Mouse (Mus musculus) embryonic facial prominence, embryonic 12.5 days (tissue): ENCODE measurements around the gene Oxsm. TPM values are rescaled to one million over a fixed set of nuclear protein-coding genes. Genes with fewer than 3 reads are reported as not detected.

Source experiments
- ATAC-seq: fragments of 200-750 bp; cut with Nextera tagmentation; 2 replicates; pipeline ENCODE4 v1.8.0; 2017; ENCODE audit not compliant: insufficient number of reproducible peaks, insufficient read depth, low FRiP score, low TSS enrichment
- H3K27ac ChIP-seq: fragments of 300-500 bp; sonication (generic); 2 replicates; pipeline ENCODE4 v1.5.1; 2016; ENCODE audit warnings: mild to moderate bottlenecking
- H3K27me3 ChIP-seq: fragments of 300-500 bp; sonication (generic); 2 replicates; pipeline ENCODE4 v1.6.1; 2016; ENCODE audit warnings: mild to moderate bottlenecking, moderate library complexity
- H3K36me3 ChIP-seq: fragments of 300-500 bp; sonication (generic); 2 replicates; pipeline ENCODE4 v1.6.1; 2016; ENCODE audit warnings: mild to moderate bottlenecking
- H3K4me1 ChIP-seq: fragments of 300-500 bp; sonication (generic); 2 replicates; pipeline ENCODE4 v1.6.1; 2016
- H3K4me2 ChIP-seq: fragments of 300-500 bp; sonication (generic); replicated peaks from 2 replicates; pipeline ENCODE4 v1.6.1; 2016; ENCODE audit warnings: mild to moderate bottlenecking, moderate library complexity
- H3K4me3 ChIP-seq: fragments of 300-500 bp; sonication (generic); 2 replicates; pipeline ENCODE4 v1.5.1; 2016; ENCODE audit warnings: mild to moderate bottlenecking
- H3K9ac ChIP-seq: fragments of 300-500 bp; sonication (generic); 2 replicates; pipeline ENCODE4 v1.6.1; 2016; ENCODE audit warnings: mild to moderate bottlenecking, moderate library complexity
- H3K9me3 ChIP-seq: fragments of 300-500 bp; sonication (generic); 2 replicates; pipeline ENCODE4 v1.6.1; 2016; ENCODE audit warnings: mild to moderate bottlenecking, moderate library complexity
- WGBS: fragments of 180-500 bp; shearing (Covaris S2); methylation state at CpG from one replicate; pipeline ENCODE4 v1.1.7; 2016; 5-methylcytosine and 5-hydroxymethylcytosine counted together
- polyA plus RNA-seq: library from polyadenylated mRNA; unstranded; fragments of >200 nt; fragmentation: Nextera tagmentation; extraction: Ambion mirVana; gene quantifications from 2 replicates; pipeline ENCODE4 v1.2.1, GENCODE M21; 2016

Oxsm gene
- polyA plus RNA-seq, 1 experiment from 2014 or later: 1.5 TPM

GRCm38 (mm10) chr14:16236466-16236865, 13.1 kb downstream of the Oxsm start:
- 74% methylated on average over 3 of the region's 3 CpGs for WGBS

GRCm38 (mm10) chr14:16233515-16233914, 16.1 kb downstream of the Oxsm start:
- no peak overlapping the region for H3K9ac ChIP-seq
- H3K36me3 ChIP-seq: no peaks in the 10 kb centered on the region
- no peak overlapping the region for H3K4me3 ChIP-seq
- H3K27me3 ChIP-seq: no peaks in the 10 kb centered on the region
- no peaks in the 10 kb centered on the region for H3K4me1 ChIP-seq
- no peak overlapping the region for H3K27ac ChIP-seq
- no peak overlapping the region for H3K4me2 ChIP-seq
- H3K9me3 ChIP-seq: no peaks in the 10 kb centered on the region
- WGBS: 46% methylated on average over 1 of the region's 1 CpGs
- ATAC-seq: no peak

More at GRCm38 (mm10) chr14:16236466-16236865, 13.1 kb downstream of the Oxsm start:
- ATAC-seq: no peak
- no peak overlapping the region for H3K4me3 ChIP-seq
- H3K27me3 ChIP-seq: no peaks in the 10 kb centered on the region
- H3K4me2 ChIP-seq: no peak overlapping the region
- H3K4me1 ChIP-seq: no peaks in the 10 kb centered on the region
- no peak overlapping the region for H3K9ac ChIP-seq
- no peak overlapping the region for H3K27ac ChIP-seq
- no peaks in the 10 kb centered on the region for H3K9me3 ChIP-seq
- H3K36me3 ChIP-seq: no peaks in the 10 kb centered on the region

GRCm38 (mm10) chr14:16230581-16230980, 19.0 kb downstream of the Oxsm start:
- Histone ChIP-seq H3K27ac (no peak overlapping the region), H3K9me3 (no peaks in the 10 kb centered on the region), H3K4me1 (no peaks in the 10 kb centered on the region), H3K9ac (no peak overlapping the region), H3K27me3 (no peaks in the 10 kb centered on the region), H3K36me3 (no peaks in the 10 kb centered on the region), H3K4me3 (no peak overlapping the region), H3K4me2 (no peak overlapping the region)
- no peak for ATAC-seq

- Histone ChIP-seq H3K4me1 (no peaks in the 10 kb centered on the region), H3K4me3 (no peak overlapping the region), H3K4me2 (no peak overlapping the region), H3K27ac (no peak overlapping the region), H3K9me3 (no peaks in the 10 kb centered on the region), H3K9ac (no peak overlapping the region), H3K36me3 (no peaks in the 10 kb centered on the region), H3K27me3 (no peaks in the 10 kb centered on the region)
- no peak for ATAC-seq
- WGBS: 86% methylated on average over 2 of the region's 2 CpGs
Observed at GRCm38 (mm10) chr14:16229395-16229794, 20.2 kb downstream of the Oxsm start.

- H3K4me2 ChIP-seq: no peak overlapping the region
- H3K9ac ChIP-seq: no peak overlapping the region
- H3K4me3 ChIP-seq: no peak overlapping the region
- H3K9me3 ChIP-seq: no peaks in the 10 kb centered on the region
- H3K36me3 ChIP-seq: no peaks in the 10 kb centered on the region
- no peak for ATAC-seq
- 50% methylated on average over 2 of the region's 2 CpGs for WGBS
- no peak overlapping the region for H3K27ac ChIP-seq
- no peaks in the 10 kb centered on the region for H3K4me1 ChIP-seq
- no peaks in the 10 kb centered on the region for H3K27me3 ChIP-seq
Observed at GRCm38 (mm10) chr14:16219015-16219414, 30.6 kb downstream of the Oxsm start.

GRCm38 (mm10) chr14:16207722-16208121, 41.9 kb downstream of the Oxsm start:
- no peaks in the 10 kb centered on the region for H3K27me3 ChIP-seq
- H3K27ac ChIP-seq: no peak overlapping the region
- H3K36me3 ChIP-seq: no peaks in the 10 kb centered on the region
- H3K9me3 ChIP-seq: no peaks in the 10 kb centered on the region
- H3K4me1 ChIP-seq: no peaks in the 10 kb centered on the region
- H3K4me2 ChIP-seq: no peak overlapping the region
- H3K9ac ChIP-seq: no peak overlapping the region
- no peak overlapping the region for H3K4me3 ChIP-seq
- no peak for ATAC-seq

GRCm38 (mm10) chr14:16201673-16202072, 47.9 kb downstream of the Oxsm start:
- Histone ChIP-seq H3K4me2 (no peak overlapping the region), H3K4me1 (peaks cover 11% of the 10 kb centered on the region), H3K27ac (no peak overlapping the region), H3K9ac (no peak overlapping the region), H3K36me3 (no peaks in the 10 kb centered on the region), H3K27me3 (no peaks in the 10 kb centered on the region), H3K4me3 (no peak overlapping the region), H3K9me3 (no peaks in the 10 kb centered on the region)
- no peak for ATAC-seq
- WGBS: 47% methylated on average over 3 of the region's 3 CpGs

GRCm38 (mm10) chr14:16200969-16201638, 48.5 kb downstream of the Oxsm start:
- H3K4me1 ChIP-seq: peaks cover 11% of the 10 kb centered on the region
- H3K27ac ChIP-seq: no peak overlapping the region
- H3K4me3 ChIP-seq: no peak overlapping the region
- H3K9me3 ChIP-seq: no peaks in the 10 kb centered on the region
- H3K9ac ChIP-seq: no peak overlapping the region
- peak overlapping the region; percentile 18 for H3K4me2 ChIP-seq
- no peaks in the 10 kb centered on the region for H3K36me3 ChIP-seq
- peak; percentile 83 for ATAC-seq
- WGBS: 28% methylated on average over 8 of the region's 8 CpGs
- no peaks in the 10 kb centered on the region for H3K27me3 ChIP-seq

- no peaks in the 10 kb centered on the region for H3K27me3 ChIP-seq
- H3K36me3 ChIP-seq: no peaks in the 10 kb centered on the region
- no peak for ATAC-seq
- 29% methylated on average over 6 of the region's 6 CpGs for WGBS
- peaks cover 11% of the 10 kb centered on the region for H3K4me1 ChIP-seq
- H3K9me3 ChIP-seq: no peaks in the 10 kb centered on the region
- H3K4me2 ChIP-seq: peak overlapping the region; percentile 18
- no peak overlapping the region for H3K4me3 ChIP-seq
- no peak overlapping the region for H3K9ac ChIP-seq
- no peak overlapping the region for H3K27ac ChIP-seq
Observed at GRCm38 (mm10) chr14:16200220-16200912, 49.2 kb downstream of the Oxsm start.

- Histone ChIP-seq H3K9me3 (no peaks in the 10 kb centered on the region), H3K9ac (no peak overlapping the region), H3K27ac (no peak overlapping the region), H3K4me1 (peaks cover 11% of the 10 kb centered on the region), H3K36me3 (no peaks in the 10 kb centered on the region), H3K4me3 (no peak overlapping the region), H3K27me3 (no peaks in the 10 kb centered on the region), H3K4me2 (no peak overlapping the region)
- 57% methylated on average over 4 of the region's 4 CpGs for WGBS
- ATAC-seq: no peak
Observed at GRCm38 (mm10) chr14:16196518-16196917, 53.1 kb downstream of the Oxsm start.

GRCm38 (mm10) chr14:16195486-16195885, 54.1 kb downstream of the Oxsm start:
- no peaks in the 10 kb centered on the region for H3K36me3 ChIP-seq
- WGBS: 52% methylated on average over 1 of the region's 1 CpGs
- H3K27ac ChIP-seq: no peak overlapping the region
- peaks cover 3% of the 10 kb centered on the region for H3K4me1 ChIP-seq
- H3K4me2 ChIP-seq: no peak overlapping the region
- H3K27me3 ChIP-seq: no peaks in the 10 kb centered on the region
- ATAC-seq: no peak
- H3K9me3 ChIP-seq: no peaks in the 10 kb centered on the region
- no peak overlapping the region for H3K4me3 ChIP-seq
- H3K9ac ChIP-seq: no peak overlapping the region

- H3K4me1 ChIP-seq: no peaks in the 10 kb centered on the region
- WGBS: 85% methylated on average over 1 of the region's 1 CpGs
- no peak for ATAC-seq
- no peaks in the 10 kb centered on the region for H3K36me3 ChIP-seq
- no peak overlapping the region for H3K4me3 ChIP-seq
- H3K27ac ChIP-seq: no peak overlapping the region
- H3K27me3 ChIP-seq: no peaks in the 10 kb centered on the region
- H3K9ac ChIP-seq: no peak overlapping the region
- no peaks in the 10 kb centered on the region for H3K9me3 ChIP-seq
- H3K4me2 ChIP-seq: no peak overlapping the region
Observed at GRCm38 (mm10) chr14:16194125-16194524, 55.5 kb downstream of the Oxsm start.
